Mouse (Mus musculus) heart, embryonic 14.5 days (tissue): Measurements from ENCODE around the gene Gm28038. TPM values are rescaled to one million over a fixed set of nuclear protein-coding genes. Genes with fewer than 3 reads are reported as not detected.

ENCODE experiments used
- ATAC-seq: fragments of 200-750 bp; cut with Nextera tagmentation; 2 replicates; pipeline ENCODE4 v1.8.0; 2017; ENCODE audit warnings: low read depth, moderate TSS enrichment; ENCODE audit not compliant: insufficient number of reproducible peaks, insufficient read depth, low FRiP score
- H3K27ac ChIP-seq, 2 experiments: fragments of 200-500 bp in 1 of 2; fragments of 300-500 bp in 1 of 2; sonication (generic) in 1 of 2; replicated peaks in 1 of 2; 2 replicates each; pipeline ENCODE4 v1.5.1; 2012 to 2014; ENCODE audit warnings: low read depth in 2 of 2, low read length in 2 of 2, control low read depth in 1 of 2, mild to moderate bottlenecking in 1 of 2, mixed read lengths in 1 of 2; ENCODE audit not compliant: control insufficient read depth in 1 of 2, insufficient read depth in 1 of 2
- H3K27me3 ChIP-seq: fragments of 300-500 bp; sonication (generic); 2 replicates; pipeline ENCODE4 v1.6.1; 2014; ENCODE audit warnings: mild to moderate bottlenecking, low read length, control low read depth; ENCODE audit not compliant: control insufficient read depth, insufficient read depth
- H3K36me3 ChIP-seq: fragments of 300-500 bp; sonication (generic); 2 replicates; pipeline ENCODE4 v1.6.1; 2014; ENCODE audit warnings: mild to moderate bottlenecking, control low read depth, low read length, mixed read lengths; ENCODE audit not compliant: control insufficient read depth, insufficient read depth
- H3K4me1 ChIP-seq, 2 experiments: fragments of 200-500 bp in 1 of 2; fragments of 300-500 bp in 1 of 2; sonication (generic) in 1 of 2; 2 replicates each; pipeline ENCODE4 v1.6.1; 2012 to 2014; ENCODE audit warnings: low read length in 2 of 2, control low read depth in 1 of 2, mixed read lengths in 1 of 2; ENCODE audit not compliant: control insufficient read depth in 2 of 2, insufficient read depth in 2 of 2
- H3K4me2 ChIP-seq: fragments of 300-500 bp; sonication (generic); 2 replicates; pipeline ENCODE4 v1.6.1; 2014; ENCODE audit warnings: mild to moderate bottlenecking, low read length
- H3K4me3 ChIP-seq, 2 experiments: fragments of 200-500 bp in 1 of 2; fragments of 300-500 bp in 1 of 2; sonication (generic) in 1 of 2; 2 replicates each; pipeline ENCODE4 v1.5.1; 2012 to 2014; ENCODE audit warnings: low read length in 2 of 2, mild to moderate bottlenecking in 2 of 2, control low read depth in 1 of 2, low read depth in 1 of 2, moderate library complexity in 1 of 2; ENCODE audit not compliant: control insufficient read depth in 1 of 2, insufficient read depth in 1 of 2
- H3K9ac ChIP-seq: fragments of 300-500 bp; sonication (generic); 2 replicates; pipeline ENCODE4 v1.6.1; 2014; ENCODE audit warnings: mild to moderate bottlenecking, low read length
- H3K9me3 ChIP-seq: fragments of 300-500 bp; sonication (generic); 2 replicates; pipeline ENCODE4 v1.6.1; 2016; ENCODE audit warnings: low read length, control low read depth; ENCODE audit not compliant: control insufficient read depth
- WGBS: fragments of 180-500 bp; shearing (Covaris S2); extraction: QIAGEN DNeasy Blood & Tissue Kit; methylation state at CpG from one replicate; pipeline ENCODE4 v1.1.7; 2014; 5-methylcytosine and 5-hydroxymethylcytosine counted together
- polyA plus RNA-seq: library from polyadenylated mRNA; unstranded; fragments of >200 nt; fragmentation: Nextera tagmentation; extraction: Ambion mirVana; gene quantifications from 2 replicates; pipeline ENCODE4 v1.2.1, GENCODE M21; 2014

The Gm28038 gene
- polyA plus RNA-seq, 1 experiment from 2014 or later = not detected

- Histone ChIP-seq H3K4me2 (peak within 1 kb of the TSS; percentile 90), H3K4me1 (peaks cover 32 to 52% of the 10 kb centered on the region in 2 experiments), H3K36me3 (peaks cover 45% of the 10 kb centered on the region), H3K27me3 (no peaks in the 10 kb centered on the region), H3K9ac (peak within 1 kb of the TSS; percentile 91), H3K4me3 (peak within 1 kb of the TSS in 1 of 2 experiments; percentile 8; a peak in 2 of 4 replicates), H3K27ac (peak within 1 kb of the TSS; percentile 87 to 91), H3K9me3 (no peaks in the 10 kb centered on the region)
- ATAC-seq = no peak
- 51% methylated on average over 2 of the region's 2 CpGs for WGBS
Measured at GRCm38 (mm10) chr2:30240267-30240666, 40.6 kb upstream of the Gm28038 start, which contains the start of gene Gm28035. TSS of gene Gm28035 (plus strand) at chr2:30240567.

GRCm38 (mm10) chr2:30242509-30242908 is 38.3 kb upstream of the Gm28038 start:
- Histone ChIP-seq H3K4me1 (peaks cover 32 to 55% of the 10 kb centered on the region in 2 experiments), H3K9ac (no peak overlapping the region), H3K27me3 (no peaks in the 10 kb centered on the region), H3K9me3 (no peaks in the 10 kb centered on the region), H3K36me3 (peaks cover 54% of the 10 kb centered on the region), H3K4me2 (peak overlapping the region; percentile 9; the same call in 1 of the 2 replicates), H3K27ac (peak overlapping the region; percentile 64 to 70), H3K4me3 (no peak overlapping the region)
- ATAC-seq = peak; percentile 25
- WGBS = 28% methylated on average over 4 of the region's 4 CpGs

DNA sequence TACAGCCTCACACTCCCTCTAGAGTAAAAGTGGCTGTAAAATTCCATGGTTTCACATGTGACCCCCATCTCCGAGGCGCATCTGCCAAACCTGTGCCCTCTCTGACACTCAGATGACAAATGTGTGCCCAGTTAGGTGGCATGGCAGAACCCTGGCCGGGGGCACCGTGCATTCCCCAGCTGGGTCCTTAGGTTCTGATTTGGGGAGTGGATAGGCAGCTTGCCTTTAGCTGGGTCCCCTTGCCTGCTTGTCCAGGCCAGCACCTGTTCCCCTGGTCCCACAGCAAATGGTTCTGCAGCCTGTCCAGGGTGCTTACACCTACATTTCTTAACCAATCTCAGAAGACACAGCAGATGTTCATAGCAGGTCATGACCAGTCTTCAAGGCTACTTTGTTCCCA is 37.5 kb upstream of the Gm28038 start:
- H3K9me3 ChIP-seq = no peaks in the 10 kb centered on the region
- no peaks in the 10 kb centered on the region for H3K27me3 ChIP-seq
- H3K4me2 ChIP-seq = no peak overlapping the region
- H3K4me1 ChIP-seq = peaks cover 32 to 55% of the 10 kb centered on the region in 2 experiments
- H3K36me3 ChIP-seq = peaks cover 59% of the 10 kb centered on the region
- H3K27ac ChIP-seq = peak overlapping the region in 1 of 2 experiments; percentile 64; a peak in 2 of 4 replicates
- no peak for ATAC-seq
- WGBS = 94% methylated on average over 4 of the region's 4 CpGs
- H3K9ac ChIP-seq = no peak overlapping the region
- H3K4me3 ChIP-seq = no peak overlapping the region

- Histone ChIP-seq H3K27ac (no peak overlapping the region), H3K9me3 (no peaks in the 10 kb centered on the region), H3K4me3 (no peak overlapping the region), H3K4me1 (peaks cover 19 to 42% of the 10 kb centered on the region in 2 experiments), H3K36me3 (peaks cover 72% of the 10 kb centered on the region), H3K27me3 (no peaks in the 10 kb centered on the region), H3K9ac (no peak overlapping the region), H3K4me2 (no peak overlapping the region)
- no peak for ATAC-seq
- 80% methylated on average over 7 of the region's 7 CpGs for WGBS
Measured at GRCm38 (mm10) chr2:30244595-30245178, 36.2 kb upstream of the Gm28038 start.

DNA sequence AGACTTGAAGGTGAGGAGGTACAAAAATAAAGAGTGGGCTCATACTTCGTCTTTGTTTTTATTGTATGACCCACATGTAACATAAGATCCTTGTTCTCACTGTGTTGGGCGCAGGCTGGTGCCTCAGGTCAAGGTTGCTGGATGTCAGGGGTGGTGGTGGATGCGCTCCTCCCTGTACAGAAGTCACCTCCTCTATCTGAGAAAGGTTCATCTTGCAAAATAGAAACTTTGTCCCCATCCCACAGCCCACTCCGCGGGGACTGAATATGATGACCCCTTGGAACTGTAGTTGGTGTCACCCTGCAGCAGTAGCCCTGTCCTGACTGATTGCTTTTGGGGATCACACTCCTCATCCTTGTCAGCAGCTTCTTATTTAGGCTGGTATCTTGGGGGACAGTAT is 33.8 kb upstream of the Gm28038 start:
- WGBS = 91% methylated on average over 5 of the region's 5 CpGs
- no peak for ATAC-seq
- H3K36me3 ChIP-seq = peaks cover 68% of the 10 kb centered on the region
- H3K9me3 ChIP-seq = no peaks in the 10 kb centered on the region
- no peak overlapping the region for H3K9ac ChIP-seq
- H3K4me3 ChIP-seq = no peak overlapping the region
- no peak overlapping the region for H3K4me2 ChIP-seq
- peaks cover 13 to 29% of the 10 kb centered on the region in 2 experiments for H3K4me1 ChIP-seq
- no peaks in the 10 kb centered on the region for H3K27me3 ChIP-seq
- H3K27ac ChIP-seq = no peak overlapping the region

GRCm38 (mm10) chr2:30247681-30248080 is 33.2 kb upstream of the Gm28038 start:
- no peak overlapping the region for H3K4me3 ChIP-seq
- peaks cover 70% of the 10 kb centered on the region for H3K36me3 ChIP-seq
- H3K27ac ChIP-seq = no peak overlapping the region
- H3K9me3 ChIP-seq = no peaks in the 10 kb centered on the region
- WGBS = 83% methylated on average over 4 of the region's 4 CpGs
- no peaks in the 10 kb centered on the region for H3K27me3 ChIP-seq
- no peak overlapping the region for H3K4me2 ChIP-seq
- H3K9ac ChIP-seq = no peak overlapping the region
- H3K4me1 ChIP-seq = peaks cover 9 to 22% of the 10 kb centered on the region in 2 experiments
- no peak for ATAC-seq

GRCm38 (mm10) chr2:30249182-30249581 is 31.7 kb upstream of the Gm28038 start:
- H3K27me3 ChIP-seq = no peaks in the 10 kb centered on the region
- no peak overlapping the region for H3K4me3 ChIP-seq
- no peaks in the 10 kb centered on the region for H3K9me3 ChIP-seq
- no peak overlapping the region for H3K27ac ChIP-seq
- H3K4me1 ChIP-seq = peaks cover 7 to 14% of the 10 kb centered on the region in 2 experiments; a peak in 3 of 4 replicates
- H3K9ac ChIP-seq = no peak overlapping the region
- H3K36me3 ChIP-seq = peaks cover 69% of the 10 kb centered on the region
- ATAC-seq = no peak
- 93% methylated on average over 3 of the region's 3 CpGs for WGBS
- H3K4me2 ChIP-seq = no peak overlapping the region
